Mouse (Mus musculus): ENCODE measurements around the gene Abcb7. TPM values are rescaled to one million over a fixed set of nuclear protein-coding genes. Genes with fewer than 3 reads are reported as not detected.
"Not testable (repeated sequence)": the region's sequence is repeated elsewhere in the genome, so short reads cannot be mapped to it uniquely, and the experiment has no call there.

Gene Abcb7
- polyA plus RNA-seq, 1 experiment from 2014 or later, result 16.3 TPM

- H3K4me1 ChIP-seq (ENCODE audit: control insufficient read depth, insufficient read depth, low read length), result no peaks in the 10 kb centered on the region
- no peak for DNase-seq (ENCODE audit: low spot score)
- H3K36me3 ChIP-seq (ENCODE audit: control insufficient read depth, insufficient read depth, low read length), result no peaks in the 10 kb centered on the region
- H3K9ac ChIP-seq (ENCODE audit: low read length), result no peak overlapping the region
- WGBS, result 64% methylated on average over 1 of the region's 1 CpGs
- H3K4me3 ChIP-seq (ENCODE audit: low read depth, low read length), result no peak overlapping the region
- no peak for ATAC-seq (ENCODE audit: insufficient read depth, low FRiP score, low TSS enrichment)
- H3K4me2 ChIP-seq (ENCODE audit: low read depth), result no peak overlapping the region
- no peaks in the 10 kb centered on the region for H3K27me3 ChIP-seq (ENCODE audit: control insufficient read depth, insufficient read depth, low read length)
- no peaks in the 10 kb centered on the region for H3K9me3 ChIP-seq (ENCODE audit: control insufficient read depth, low read length)
- H3K27ac ChIP-seq (ENCODE audit: low read depth, low read length), result no peak overlapping the region
These were observed 16.1 kb downstream of the Abcb7 start for GRCm38 (mm10) chrX:104397526-104397925.

GRCm38 (mm10) chrX:104359686-104360085 lies 54.0 kb downstream of the Abcb7 start:
- DNase-seq (ENCODE audit: low spot score), result no peak
- H3K4me1 ChIP-seq (ENCODE audit: control insufficient read depth, insufficient read depth, low read length), result no peaks in the 10 kb centered on the region
- ATAC-seq (ENCODE audit: insufficient read depth, low FRiP score, low TSS enrichment), result no peak
- H3K27me3 ChIP-seq (ENCODE audit: control insufficient read depth, insufficient read depth, low read length), result no peaks in the 10 kb centered on the region
- no peak overlapping the region for H3K9ac ChIP-seq (ENCODE audit: low read length)
- no peak overlapping the region for H3K27ac ChIP-seq (ENCODE audit: low read depth, low read length)
- no peak overlapping the region for H3K4me3 ChIP-seq (ENCODE audit: low read depth, low read length)
- H3K36me3 ChIP-seq (ENCODE audit: control insufficient read depth, insufficient read depth, low read length), result no peaks in the 10 kb centered on the region
- no peaks in the 10 kb centered on the region for H3K9me3 ChIP-seq (ENCODE audit: control insufficient read depth, low read length)
- H3K4me2 ChIP-seq (ENCODE audit: low read depth), result no peak overlapping the region

GRCm38 (mm10) chrX:104355842-104356241 lies 57.8 kb downstream of the Abcb7 start:
- H3K27me3 ChIP-seq (ENCODE audit: control insufficient read depth, insufficient read depth, low read length), result no peaks in the 10 kb centered on the region
- no peak overlapping the region for H3K4me2 ChIP-seq (ENCODE audit: low read depth)
- WGBS, result 88% methylated on average over 1 of the region's 1 CpGs
- no peaks in the 10 kb centered on the region for H3K4me1 ChIP-seq (ENCODE audit: control insufficient read depth, insufficient read depth, low read length)
- no peak overlapping the region for H3K9ac ChIP-seq (ENCODE audit: low read length)
- ATAC-seq (ENCODE audit: insufficient read depth, low FRiP score, low TSS enrichment) (no peak), DNase-seq (ENCODE audit: low spot score) (no peak)
- H3K36me3 ChIP-seq (ENCODE audit: control insufficient read depth, insufficient read depth, low read length), result no peaks in the 10 kb centered on the region
- no peaks in the 10 kb centered on the region for H3K9me3 ChIP-seq (ENCODE audit: control insufficient read depth, low read length)
- no peak overlapping the region for H3K27ac ChIP-seq (ENCODE audit: low read depth, low read length)
- no peak overlapping the region for H3K4me3 ChIP-seq (ENCODE audit: low read depth, low read length)

GRCm38 (mm10) chrX:104348146-104348545 lies 65.5 kb downstream of the Abcb7 start:
- not testable (repeated sequence) for H3K27ac ChIP-seq (ENCODE audit: low read depth, low read length); H3K36me3 ChIP-seq (ENCODE audit: control insufficient read depth, insufficient read depth, low read length); H3K27me3 ChIP-seq (ENCODE audit: control insufficient read depth, insufficient read depth, low read length); H3K9ac ChIP-seq (ENCODE audit: low read length); DNase-seq (ENCODE audit: low spot score); H3K9me3 ChIP-seq (ENCODE audit: control insufficient read depth, low read length); H3K4me1 ChIP-seq (ENCODE audit: control insufficient read depth, insufficient read depth, low read length); H3K4me2 ChIP-seq (ENCODE audit: low read depth); ATAC-seq (ENCODE audit: insufficient read depth, low FRiP score, low TSS enrichment); H3K4me3 ChIP-seq (ENCODE audit: low read depth, low read length)
- 91% methylated on average over 25 of the region's 31 CpGs for WGBS

GRCm38 (mm10) chrX:104291721-104292120 lies 121.9 kb downstream of the Abcb7 start:
- no peaks in the 10 kb centered on the region for H3K27me3 ChIP-seq (ENCODE audit: control insufficient read depth, insufficient read depth, low read length)
- H3K27ac ChIP-seq (ENCODE audit: low read depth, low read length), result no peak overlapping the region
- no peak overlapping the region for H3K9ac ChIP-seq (ENCODE audit: low read length)
- no peaks in the 10 kb centered on the region for H3K9me3 ChIP-seq (ENCODE audit: control insufficient read depth, low read length)
- no peaks in the 10 kb centered on the region for H3K36me3 ChIP-seq (ENCODE audit: control insufficient read depth, insufficient read depth, low read length)
- ATAC-seq (ENCODE audit: insufficient read depth, low FRiP score, low TSS enrichment) (no peak), DNase-seq (ENCODE audit: low spot score) (no peak)
- no peak overlapping the region for H3K4me2 ChIP-seq (ENCODE audit: low read depth)
- no peaks in the 10 kb centered on the region for H3K4me1 ChIP-seq (ENCODE audit: control insufficient read depth, insufficient read depth, low read length)
- no peak overlapping the region for H3K4me3 ChIP-seq (ENCODE audit: low read depth, low read length)

- Histone ChIP-seq H3K4me3 (ENCODE audit: low read depth, low read length) (no peak overlapping the region), H3K4me2 (ENCODE audit: low read depth) (no peak overlapping the region), H3K27ac (ENCODE audit: low read depth, low read length) (no peak overlapping the region), H3K36me3 (ENCODE audit: control insufficient read depth, insufficient read depth, low read length) (no peaks in the 10 kb centered on the region), H3K27me3 (ENCODE audit: control insufficient read depth, insufficient read depth, low read length) (no peaks in the 10 kb centered on the region), H3K4me1 (ENCODE audit: control insufficient read depth, insufficient read depth, low read length) (no peaks in the 10 kb centered on the region), H3K9me3 (ENCODE audit: control insufficient read depth, low read length) (no peaks in the 10 kb centered on the region), H3K9ac (ENCODE audit: low read length) (no peak overlapping the region)
- 95% methylated on average over 1 of the region's 1 CpGs for WGBS
- DNase-seq (ENCODE audit: low spot score) (no peak), ATAC-seq (ENCODE audit: insufficient read depth, low FRiP score, low TSS enrichment) (no peak)
These were observed 133.8 kb downstream of the Abcb7 start for GRCm38 (mm10) chrX:104279828-104280227.

GRCm38 (mm10) chrX:104264371-104264770 lies 149.3 kb downstream of the Abcb7 start:
- no peak for ATAC-seq (ENCODE audit: insufficient read depth, low FRiP score, low TSS enrichment)

GRCm38 (mm10) chrX:104262468-104262867 lies 151.2 kb downstream of the Abcb7 start:
- WGBS, result 93% methylated on average over 1 of the region's 1 CpGs
- no peaks in the 10 kb centered on the region for H3K36me3 ChIP-seq (ENCODE audit: control insufficient read depth, insufficient read depth, low read length)

More at GRCm38 (mm10) chrX:104264371-104264770, 149.3 kb downstream of the Abcb7 start:
- Histone ChIP-seq H3K4me3 (ENCODE audit: low read depth, low read length) (no peak overlapping the region), H3K27ac (ENCODE audit: low read depth, low read length) (no peak overlapping the region), H3K4me1 (ENCODE audit: control insufficient read depth, insufficient read depth, low read length) (no peaks in the 10 kb centered on the region), H3K4me2 (ENCODE audit: low read depth) (no peak overlapping the region), H3K36me3 (ENCODE audit: control insufficient read depth, insufficient read depth, low read length) (no peaks in the 10 kb centered on the region), H3K9ac (ENCODE audit: low read length) (no peak overlapping the region), H3K27me3 (ENCODE audit: control insufficient read depth, insufficient read depth, low read length) (no peaks in the 10 kb centered on the region), H3K9me3 (ENCODE audit: control insufficient read depth, low read length) (no peaks in the 10 kb centered on the region)
- WGBS, result 73% methylated on average over 2 of the region's 2 CpGs
- no peak for DNase-seq (ENCODE audit: low spot score)

GRCm38 (mm10) chrX:104256561-104256960 lies 157.1 kb downstream of the Abcb7 start:
- DNase-seq (ENCODE audit: low spot score), result no peak
- Histone ChIP-seq H3K27ac (ENCODE audit: low read depth, low read length) (no peak overlapping the region), H3K9me3 (ENCODE audit: control insufficient read depth, low read length) (no peaks in the 10 kb centered on the region), H3K4me1 (ENCODE audit: control insufficient read depth, insufficient read depth, low read length) (no peaks in the 10 kb centered on the region), H3K36me3 (ENCODE audit: control insufficient read depth, insufficient read depth, low read length) (no peaks in the 10 kb centered on the region), H3K4me2 (ENCODE audit: low read depth) (no peak overlapping the region), H3K27me3 (ENCODE audit: control insufficient read depth, insufficient read depth, low read length) (no peaks in the 10 kb centered on the region), H3K9ac (ENCODE audit: low read length) (no peak overlapping the region), H3K4me3 (ENCODE audit: low read depth, low read length) (no peak overlapping the region)
- ATAC-seq (ENCODE audit: insufficient read depth, low FRiP score, low TSS enrichment), result no peak
- 60% methylated on average over 1 of the region's 1 CpGs for WGBS

More at GRCm38 (mm10) chrX:104262468-104262867, 151.2 kb downstream of the Abcb7 start:
- no peak for DNase-seq (ENCODE audit: low spot score)
- H3K4me2 ChIP-seq (ENCODE audit: low read depth), result no peak overlapping the region
- H3K4me1 ChIP-seq (ENCODE audit: control insufficient read depth, insufficient read depth, low read length), result no peaks in the 10 kb centered on the region
- no peak for ATAC-seq (ENCODE audit: insufficient read depth, low FRiP score, low TSS enrichment)
- H3K9me3 ChIP-seq (ENCODE audit: control insufficient read depth, low read length), result no peaks in the 10 kb centered on the region
- H3K27ac ChIP-seq (ENCODE audit: low read depth, low read length), result no peak overlapping the region
- H3K9ac ChIP-seq (ENCODE audit: low read length), result no peak overlapping the region
- no peak overlapping the region for H3K4me3 ChIP-seq (ENCODE audit: low read depth, low read length)
- no peaks in the 10 kb centered on the region for H3K27me3 ChIP-seq (ENCODE audit: control insufficient read depth, insufficient read depth, low read length)
